Mouse (Mus musculus): ENCODE measurements at regions not wholly inside any gene's neighbourhood (a gene's known extent, or its start where the extent isn't known, plus 50 kb on each side); places are given as distances from the start of the nearest gene placed in this dataset.

GRCm38 (mm10) chr10:123997260-123997659 lies 733.5 kb downstream of the Fam19a2 start:
- in situ Hi-C loops (cut with MboI, MseI) = no loop called here

DNA sequence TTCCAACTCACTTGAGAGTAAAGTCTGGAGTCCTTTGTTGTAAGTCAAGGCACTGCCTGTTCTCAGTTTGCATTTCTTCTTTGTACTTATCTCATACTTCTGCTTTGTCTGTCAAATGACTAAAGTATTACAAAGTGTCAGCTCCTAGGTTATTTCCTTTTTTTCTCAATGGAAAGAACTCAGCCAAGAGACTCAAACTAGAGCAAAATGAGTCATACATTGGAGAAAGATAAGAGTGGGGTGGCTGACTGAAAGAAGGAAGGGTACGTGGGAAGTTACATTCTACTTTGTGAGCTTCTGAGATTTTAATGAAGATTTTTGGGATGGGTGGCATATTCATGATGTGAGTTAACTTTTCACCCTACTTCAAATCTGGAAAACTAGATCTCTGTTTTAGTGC lies 735.2 kb downstream of the Fam19a2 start:
- in situ Hi-C loops (cut with MboI, MseI) = no loop called here

- in situ Hi-C loops (cut with MboI, MseI) = no loop called here
Measured at GRCm38 (mm10) chr10:124045031-124045430, 781.2 kb downstream of the Fam19a2 start.

DNA sequence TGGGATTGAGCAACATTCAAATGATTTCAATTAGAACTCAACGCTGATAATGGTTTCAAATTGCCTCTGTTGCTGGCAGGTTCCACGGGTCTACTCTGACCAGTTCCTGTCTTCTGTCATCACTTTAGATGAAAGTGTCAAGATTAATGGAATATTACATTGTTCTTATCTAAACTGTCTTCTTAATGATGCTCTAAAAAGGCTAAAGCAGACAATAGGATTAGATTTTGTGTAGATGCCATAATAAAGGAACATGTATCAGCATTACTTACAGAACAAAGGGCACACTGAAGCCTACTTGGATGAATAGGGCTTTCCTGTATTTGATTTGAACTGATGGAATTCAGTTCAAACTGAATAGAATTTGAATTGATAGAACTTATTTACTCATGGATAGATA lies 782.0 kb downstream of the Fam19a2 start:
- in situ Hi-C loops (cut with MboI, MseI) = no loop called here

DNA sequence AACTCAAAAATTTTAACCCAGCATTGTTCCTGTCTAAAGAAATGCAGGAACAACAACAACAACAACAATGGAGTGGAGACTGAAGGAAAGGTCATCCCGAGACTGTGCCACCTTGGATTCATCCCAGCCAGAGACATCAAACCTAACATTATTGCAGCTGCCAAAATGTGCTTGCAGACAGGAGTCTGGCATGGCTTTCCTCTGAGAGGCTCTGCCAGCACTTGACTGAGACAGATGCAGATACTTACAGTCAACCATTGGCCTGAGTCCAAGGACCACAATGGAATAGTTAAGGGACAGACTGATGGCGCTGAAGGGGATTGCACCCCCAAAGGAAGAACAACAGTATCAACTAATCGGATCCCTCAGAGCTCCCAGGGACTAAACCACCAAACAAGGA lies 819.0 kb downstream of the Fam19a2 start:
- in situ Hi-C loops (cut with MboI, MseI) = no loop called here

- in situ Hi-C loops (cut with MboI, MseI) = no loop called here
Measured at GRCm38 (mm10) chr10:124090547-124090946, 826.8 kb downstream of the Fam19a2 start.

DNA sequence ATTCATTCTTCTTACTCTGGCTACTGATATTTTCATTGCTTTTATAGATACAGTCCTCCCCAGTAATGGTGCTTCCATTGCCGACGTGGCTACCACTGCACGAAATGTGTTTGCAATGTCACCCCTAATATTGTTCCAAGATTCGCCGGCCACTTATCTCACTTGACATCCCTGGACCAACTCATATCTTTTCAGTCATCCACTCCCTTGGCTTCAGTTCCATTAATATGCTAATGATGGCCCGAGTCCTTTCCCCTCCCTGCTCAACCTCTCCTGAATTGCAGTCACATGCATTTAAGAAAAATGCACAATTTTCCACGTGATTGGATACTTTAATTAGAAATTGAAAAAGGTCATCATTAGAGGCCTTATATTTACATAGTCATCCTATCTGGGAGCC lies 827.6 kb downstream of the Fam19a2 start:
- in situ Hi-C loops (cut with MboI, MseI) = no loop called here

DNA sequence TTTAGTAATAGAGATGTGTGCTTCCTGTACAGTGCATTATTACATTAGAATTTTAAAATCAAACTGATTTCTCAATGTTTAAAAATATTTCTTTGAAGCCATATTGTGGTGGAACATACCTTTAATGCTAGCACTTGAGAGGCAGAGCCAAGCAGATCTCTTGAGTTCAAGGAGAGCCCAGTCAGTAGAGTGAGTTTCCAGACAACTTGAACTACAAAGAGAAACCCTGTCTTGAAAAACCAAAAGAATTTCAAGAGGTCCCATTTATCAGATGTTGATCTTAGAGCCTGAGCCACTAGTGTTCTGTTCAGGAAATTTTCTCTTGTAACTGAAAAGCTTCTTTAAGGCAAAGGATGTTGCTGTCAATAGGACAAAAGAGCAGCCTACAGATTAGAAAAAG lies 855.8 kb downstream of the Fam19a2 start:
- in situ Hi-C loops (cut with MboI, MseI) = no loop called here

DNA sequence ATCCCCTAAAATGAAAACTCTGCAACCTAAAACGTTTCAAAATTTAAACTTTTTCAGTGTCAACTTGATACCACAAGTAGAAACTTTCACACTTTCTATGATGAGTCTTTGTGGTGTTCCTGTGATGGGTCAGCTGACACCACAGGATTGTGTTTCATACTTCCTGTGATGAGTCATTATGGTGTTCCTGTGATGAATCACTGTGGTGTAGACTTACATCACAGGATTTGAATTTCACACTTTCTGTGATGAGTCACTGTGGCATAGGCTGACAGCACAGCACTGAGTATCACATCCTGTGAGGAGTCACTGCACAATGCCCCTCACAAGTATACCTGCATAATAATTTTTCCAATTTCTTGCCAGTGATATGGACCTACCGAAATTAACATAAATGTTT lies 874.7 kb downstream of the Fam19a2 start:
- in situ Hi-C loops (cut with MboI, MseI) = no loop called here

DNA sequence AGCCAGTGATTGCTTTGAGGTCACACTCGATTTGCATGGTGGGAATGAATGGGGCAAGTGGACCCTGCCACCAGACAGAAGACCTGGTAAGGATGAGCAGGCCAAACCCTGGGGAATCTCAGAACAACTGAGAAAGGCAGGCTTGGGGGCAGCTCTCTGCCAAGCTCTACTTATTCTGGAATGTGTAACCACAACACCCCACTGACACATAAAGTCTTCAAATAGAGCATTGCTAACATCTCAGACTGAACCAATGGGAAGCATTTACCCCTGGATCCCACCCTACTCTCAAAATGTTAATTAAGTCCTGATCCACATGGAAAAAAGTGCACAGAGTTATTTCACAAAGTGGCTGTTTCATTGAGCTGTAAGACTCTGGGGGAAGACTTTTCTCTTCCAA lies 878.5 kb downstream of the Fam19a2 start:
- in situ Hi-C loops (cut with MboI, MseI) = loop anchor here (10.0 kb wide), 1 partner anchor 392 kb away; no protein-coding TSS in a partner anchor

GRCm38 (mm10) chr10:124146751-124147469 lies 883.1 kb downstream of the Fam19a2 start:
- in situ Hi-C loops (cut with MboI, MseI) = loop anchor here (10.0 kb wide), 1 partner anchor 388 kb away; no protein-coding TSS in a partner anchor

DNA sequence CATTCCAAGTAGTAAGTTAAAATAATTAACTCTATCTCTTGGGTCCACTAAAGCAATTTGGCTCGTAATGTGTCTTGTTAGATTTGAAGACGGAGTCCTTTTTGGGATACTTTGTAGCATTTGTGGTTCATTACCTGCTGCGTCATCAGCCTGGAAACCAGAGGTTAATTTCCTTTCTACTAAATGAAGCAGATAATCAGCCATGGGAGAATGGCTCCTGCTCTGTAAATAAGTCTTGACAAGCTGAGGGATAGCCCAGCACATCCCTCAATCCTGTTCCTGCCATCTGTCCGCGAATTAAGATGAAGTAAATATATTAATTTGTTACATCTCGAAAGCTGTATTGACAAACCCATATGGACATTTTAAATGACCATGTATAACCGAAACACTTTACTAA lies 899.6 kb downstream of the Fam19a2 start:
- in situ Hi-C loops (cut with MboI, MseI) = no loop called here

- in situ Hi-C loops (cut with MboI, MseI) = no loop called here
Measured at GRCm38 (mm10) chr10:124175598-124175997, 911.8 kb downstream of the Fam19a2 start.

DNA sequence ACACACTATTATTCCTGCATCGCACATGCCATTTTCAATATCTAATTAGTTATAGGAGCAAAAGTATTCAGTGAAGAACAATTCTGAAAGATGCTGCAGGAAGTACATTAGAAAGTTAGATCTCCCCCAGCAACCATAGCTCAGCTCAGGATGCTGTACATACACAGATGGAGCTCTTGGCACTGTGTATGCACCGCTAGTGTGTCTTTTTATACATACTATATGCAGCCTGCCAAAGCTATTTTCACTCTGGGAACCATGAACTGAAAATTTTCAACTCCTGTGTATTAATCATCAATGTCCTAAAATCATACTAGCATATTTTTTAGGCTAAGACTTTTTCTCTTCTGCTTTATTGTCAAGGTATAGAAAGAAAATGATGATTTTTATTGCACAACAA lies 944.5 kb downstream of the Fam19a2 start:
- in situ Hi-C loops (cut with MboI, MseI) = no loop called here

DNA sequence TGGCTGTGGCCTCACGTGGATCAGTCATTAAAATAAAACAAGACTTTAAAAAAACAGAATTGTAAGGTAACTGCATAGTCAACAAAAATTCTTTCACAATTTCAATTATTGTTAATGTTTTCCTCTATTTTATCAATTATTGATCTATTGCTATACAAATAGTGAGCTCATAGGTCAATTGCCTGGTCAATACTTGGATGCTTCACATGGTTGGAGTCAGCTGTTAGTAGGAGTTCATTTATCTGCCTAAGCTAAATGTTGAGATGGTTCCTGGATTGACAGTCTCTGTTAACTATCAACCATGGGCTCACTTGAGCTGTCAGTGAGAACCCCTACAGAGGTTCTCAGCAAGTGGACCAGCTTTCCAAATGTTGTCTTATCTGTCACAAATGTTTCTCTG lies 955.7 kb downstream of the Fam19a2 start:
- in situ Hi-C loops (cut with MboI, MseI) = no loop called here

DNA sequence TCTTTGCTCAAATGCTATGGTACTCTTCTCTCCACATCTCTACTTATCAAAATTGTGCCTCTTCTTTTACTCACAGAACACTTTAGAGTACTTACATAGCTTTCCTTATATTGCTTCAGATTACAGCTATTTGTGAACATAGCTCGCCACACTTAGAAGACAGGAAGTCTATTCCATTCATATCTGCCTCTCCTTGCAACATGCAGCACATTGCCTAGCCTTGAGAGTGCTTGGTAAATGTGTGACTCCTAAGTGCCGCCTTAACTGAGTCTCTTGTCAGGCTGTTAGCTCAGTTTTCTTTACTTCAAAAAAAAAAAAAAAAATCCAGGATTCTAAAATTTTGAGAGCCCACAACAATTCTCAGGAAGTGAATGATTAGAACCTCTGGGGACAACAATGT lies 958.3 kb downstream of the Fam19a2 start:
- in situ Hi-C loops (cut with MboI, MseI) = no loop called here

GRCm38 (mm10) chr10:124227061-124227460 lies 963.3 kb downstream of the Fam19a2 start:
- in situ Hi-C loops (cut with MboI, MseI) = no loop called here

- in situ Hi-C loops (cut with MboI, MseI) = no loop called here
Measured at GRCm38 (mm10) chr10:124249358-124249757, 985.6 kb downstream of the Fam19a2 start.

- in situ Hi-C loops (cut with MboI, MseI) = no loop called here
Measured at GRCm38 (mm10) chr10:124250004-124250403, 986.2 kb downstream of the Fam19a2 start.

DNA sequence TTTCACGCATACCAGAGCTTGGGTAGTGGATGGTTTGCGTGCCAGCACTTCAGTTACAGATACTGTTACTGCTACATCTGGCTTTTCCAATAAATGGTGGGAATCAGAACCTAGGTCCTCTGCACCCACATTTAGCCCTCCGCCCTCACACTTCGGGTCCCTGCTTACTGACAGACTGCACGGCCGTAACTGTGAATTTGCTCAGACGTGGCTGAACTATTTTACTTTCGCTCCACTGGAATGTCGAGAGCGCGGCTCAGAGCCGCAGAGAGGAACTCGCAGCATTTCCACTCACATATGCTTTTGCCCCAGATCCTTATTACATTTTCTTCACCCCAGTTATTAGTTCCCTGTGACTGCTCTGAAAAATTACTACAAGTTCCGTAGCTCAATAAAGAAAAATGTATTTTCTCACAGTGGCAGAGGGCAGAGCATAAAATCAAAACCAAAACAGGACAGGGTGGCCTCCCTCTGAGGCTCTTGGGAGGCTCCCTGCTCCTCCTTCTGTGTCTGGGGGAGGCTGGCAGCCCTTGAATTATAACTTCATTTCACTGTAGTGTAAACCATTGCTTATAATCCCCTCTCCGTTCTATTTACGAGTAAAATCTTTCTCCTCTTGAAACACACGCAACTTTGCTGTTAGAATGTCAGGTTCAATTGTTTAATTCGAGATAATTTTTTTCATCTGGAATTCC lies 1024.7 kb downstream of the Fam19a2 start:
- in situ Hi-C loops (cut with MboI, MseI) = no loop called here

DNA sequence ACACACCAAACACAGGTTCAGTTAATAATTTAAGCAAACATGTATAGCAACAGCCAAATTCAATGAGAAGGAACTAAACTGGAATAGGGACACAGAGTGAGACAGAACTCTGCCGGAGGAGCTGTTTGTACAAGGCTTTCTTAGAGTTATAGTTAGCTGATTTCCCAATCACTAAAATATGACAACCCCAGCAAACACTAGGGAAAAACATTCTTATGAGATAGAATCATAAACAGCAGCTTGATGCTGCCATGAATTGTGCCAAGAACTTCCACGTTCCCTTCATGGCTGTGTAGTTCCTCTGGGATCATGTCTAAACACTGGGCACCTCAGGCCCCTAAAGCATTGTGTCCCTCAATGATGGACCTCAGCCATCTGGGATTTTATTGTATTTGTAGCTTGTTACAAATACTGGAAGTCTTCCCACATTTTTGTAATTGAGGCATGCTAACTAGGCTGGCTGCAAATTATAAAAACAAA lies 1033.4 kb downstream of the Fam19a2 start:
- in situ Hi-C loops (cut with MboI, MseI) = no loop called here

GRCm38 (mm10) chr10:124304683-124305082 lies 1040.9 kb downstream of the Fam19a2 start:
- in situ Hi-C loops (cut with MboI, MseI) = no loop called here

- in situ Hi-C loops (cut with MboI, MseI) = no loop called here
Measured at GRCm38 (mm10) chr10:124305644-124306043, 1041.8 kb downstream of the Fam19a2 start.

Measured in T-helper 2 cell (primary cell).